Comparison of ENCODE assay signal across 8 mouse cellular contexts in genomic region chr7:89939497-89940353, GRCm38 (mm10). TPM values are rescaled to one million over a fixed set of nuclear protein-coding genes. Genes with fewer than 3 reads are reported as not detected.
DNase-seq lines count a peak whose midpoint lies in the region; ATAC-seq and TF ChIP-seq lines count a peak whose summit lies in the region.

No protein-coding gene starts in this region.

- no peak for DNase-seq in left cerebral cortex, adult 2 months (ENCODE audit: extremely low spot score in 1 of 2, low spot score in 2 of 2)
- DNase-seq in left cerebral cortex, postnatal 25 days (ENCODE audit: low spot score in 2 of 2), result no peak
- DNase-seq in brain, embryonic 14.5 days (ENCODE audit: low read depth), result peak; percentile 53
- peak; percentile 19 for DNase-seq in midbrain, postnatal 0 days (ENCODE audit: low spot score)
- DNase-seq in layer of hippocampus, adult 11-12 months (ENCODE audit: low spot score), result no peak
- no peak for DNase-seq in cerebellum, postnatal 4 days (ENCODE audit: low spot score in 2 of 2)
- DNase-seq in thymus, postnatal 4 days, result no peak

- H3K4me2 ChIP-seq in hindbrain, embryonic 15.5 days, result peak overlapping the region; percentile 62
- H3K4me2 ChIP-seq in midbrain, postnatal 0 days (ENCODE audit: low read depth, low read length, poor library complexity, severe bottlenecking), result peak overlapping the region; percentile 57

- peak overlapping the region; percentile 79 for H3K4me3 ChIP-seq in left cerebral cortex, adult 2 months
- H3K4me3 ChIP-seq in hindbrain, embryonic 15.5 days, result peak overlapping the region; percentile 65
- H3K4me3 ChIP-seq in midbrain, postnatal 0 days (ENCODE audit: low read depth, low read length), result peak overlapping the region; percentile 78

- ATAC-seq in hindbrain, embryonic 15.5 days (ENCODE audit: low FRiP score, low read depth), result no peak
- no peak for ATAC-seq in midbrain, postnatal 0 days (ENCODE audit: low FRiP score)

- intact Hi-C loops in left cerebral cortex, adult 2 months (cut with DNase I), result no loop called here
- intact Hi-C loops in left cerebral cortex, postnatal 25 days (cut with DNase I), result no loop called here

- TF ChIP-seq CTCF in left cerebral cortex, adult 2 months (IDR thresholded peaks at IDR 0.05), result no peak
- no peak for TF ChIP-seq CTCF in brain, embryonic 14.5 days (IDR thresholded peaks at IDR 0.05; ENCODE audit: borderline replicate concordance, extremely low read depth, insufficient read depth, insufficient read length)
- TF ChIP-seq CTCF in midbrain, postnatal 0 days (IDR thresholded peaks at IDR 0.05), result no peak

- TF ChIP-seq POLR2A in brain, embryonic 14.5 days (IDR thresholded peaks at IDR 0.05; ENCODE audit: borderline replicate concordance, extremely low read depth, insufficient read depth, insufficient read length, poor library complexity, severe bottlenecking), result no peak

- no peak overlapping the region; the same call in 1 of the 2 replicates for H3K27ac ChIP-seq in left cerebral cortex, adult 2 months
- no peak overlapping the region for H3K27ac ChIP-seq in hindbrain, embryonic 15.5 days (replicated peaks)
- H3K27ac ChIP-seq in midbrain, postnatal 0 days (ENCODE audit: low read depth, low read length), result no peak overlapping the region

- 38% methylated on average over 15 of the region's 15 CpGs for WGBS in hindbrain, embryonic 15.5 days
- 42% methylated on average over 15 of the region's 15 CpGs for WGBS in midbrain, postnatal 0 days

- H3K4me1 ChIP-seq in hindbrain, embryonic 15.5 days (replicated peaks), result peaks cover 9% of the 10 kb centered on the region
- H3K4me1 ChIP-seq in midbrain, postnatal 0 days (ENCODE audit: insufficient read depth, low read length), result peaks cover 7% of the 10 kb centered on the region

- H3K9ac ChIP-seq in hindbrain, embryonic 15.5 days, result peak overlapping the region; percentile 62
- peak overlapping the region; percentile 75 for H3K9ac ChIP-seq in midbrain, postnatal 0 days (replicated peaks; ENCODE audit: low read length, poor library complexity, severe bottlenecking)

- H3K9me3 ChIP-seq in hindbrain, embryonic 15.5 days, result no peaks in the 10 kb centered on the region
- H3K9me3 ChIP-seq in midbrain, postnatal 0 days (ENCODE audit: low read length), result no peaks in the 10 kb centered on the region

- H3K36me3 ChIP-seq in hindbrain, embryonic 15.5 days, result 0 out of 2 replicates have a peak, but pooled peaks cover 1% of the 10 kb centered on the region
- H3K36me3 ChIP-seq in midbrain, postnatal 0 days (ENCODE audit: insufficient read depth, low read length), result 0 out of 2 replicates have a peak, but pooled peaks cover under 1% of the 10 kb centered on the region

- no peaks in the 10 kb centered on the region for H3K27me3 ChIP-seq in hindbrain, embryonic 15.5 days
- no peaks in the 10 kb centered on the region for H3K27me3 ChIP-seq in midbrain, postnatal 0 days (ENCODE audit: insufficient read depth, low read length)

RNA-seq across cellular contexts. Expression of gene Hikeshi, which starts 1.3 kb away (rescaled TPM):
- total RNA-seq in left cerebral cortex, adult 2 months (2021), result 10 to 100 TPM; 83.9 to 85.3 TPM
- 10 to 100 TPM; 92.6 to 97.3 TPM for total RNA-seq in left cerebral cortex, postnatal 25 days (2021)
- polyA plus RNA-seq in brain, embryonic 14.5 days (2012; rRNA removed), result 81.1 and 91.4 TPM in 2 replicates
- 121 and 134 TPM in 2 replicates for polyA plus RNA-seq in hindbrain, embryonic 15.5 days (2015; fragmentation: Nextera tagmentation; extraction: Ambion mirVana)
- 55.6 and 57.3 TPM in 2 replicates for total RNA-seq in midbrain, postnatal 0 days (2014; rRNA removed)
- polyA plus RNA-seq in midbrain, postnatal 0 days (2015; fragmentation: Nextera tagmentation; extraction: Ambion mirVana), result 123 and 128 TPM in 2 replicates

RNA-seq across cellular contexts. Expression of gene Ccdc81, which starts 36.3 kb away (rescaled TPM):
- total RNA-seq in left cerebral cortex, adult 2 months (2021), result under 1 TPM; 0.57 to 0.70 TPM
- under 1 TPM; 0.41 to 0.46 TPM for total RNA-seq in left cerebral cortex, postnatal 25 days (2021)
- 0.50 and 1.1 TPM in 2 replicates for polyA plus RNA-seq in brain, embryonic 14.5 days (2012; rRNA removed)
- polyA plus RNA-seq in hindbrain, embryonic 15.5 days (2015; fragmentation: Nextera tagmentation; extraction: Ambion mirVana), result 1.1 TPM in 2 replicates
- total RNA-seq in midbrain, postnatal 0 days (2014; rRNA removed), result 1.3 and 1.4 TPM in 2 replicates
- 0.91 and 1.3 TPM in 2 replicates for polyA plus RNA-seq in midbrain, postnatal 0 days (2015; fragmentation: Nextera tagmentation; extraction: Ambion mirVana)

RNA-seq across cellular contexts. Expression of gene Eed, which starts 41.1 kb away (rescaled TPM):
- total RNA-seq in left cerebral cortex, adult 2 months (2021), result 10 to 100 TPM; 38.4 to 41.4 TPM
- total RNA-seq in left cerebral cortex, postnatal 25 days (2021), result 10 to 100 TPM; 33.2 to 37.1 TPM
- 48.8 and 50.2 TPM in 2 replicates for polyA plus RNA-seq in brain, embryonic 14.5 days (2012; rRNA removed)
- polyA plus RNA-seq in hindbrain, embryonic 15.5 days (2015; fragmentation: Nextera tagmentation; extraction: Ambion mirVana), result 32.7 and 36.0 TPM in 2 replicates
- total RNA-seq in midbrain, postnatal 0 days (2014; rRNA removed), result 25.4 and 29.5 TPM in 2 replicates
- polyA plus RNA-seq in midbrain, postnatal 0 days (2015; fragmentation: Nextera tagmentation; extraction: Ambion mirVana), result 14.3 and 18.0 TPM in 2 replicates

Comparison
In these comparisons a context has a peak if more than half of its experiments do, and no peak if none do; other contexts are left out.
1. DNase-seq: peak in brain, embryonic 14.5 days (single experiment) and midbrain, postnatal 0 days (single experiment); none in left cerebral cortex, adult 2 months (0 of 2), left cerebral cortex, postnatal 25 days (0 of 2), layer of hippocampus, adult 11-12 months (single experiment), cerebellum, postnatal 4 days (0 of 2) and thymus, postnatal 4 days (single experiment).
2. Peak in every context shown above with its lines, with median percentiles within 50 percentile points of each other: H3K4me3 ChIP-seq.